Mouse (Mus musculus): ENCODE results near the gene Gm3512. TPM values are rescaled to one million over a fixed set of nuclear protein-coding genes. Genes with fewer than 3 reads are reported as not detected.

Gene Gm3512
- polyA plus RNA-seq (2012; rRNA removed; ENCODE audit: low replicate concordance): 0.09 and 0.64 TPM in 2 replicates

DNA sequence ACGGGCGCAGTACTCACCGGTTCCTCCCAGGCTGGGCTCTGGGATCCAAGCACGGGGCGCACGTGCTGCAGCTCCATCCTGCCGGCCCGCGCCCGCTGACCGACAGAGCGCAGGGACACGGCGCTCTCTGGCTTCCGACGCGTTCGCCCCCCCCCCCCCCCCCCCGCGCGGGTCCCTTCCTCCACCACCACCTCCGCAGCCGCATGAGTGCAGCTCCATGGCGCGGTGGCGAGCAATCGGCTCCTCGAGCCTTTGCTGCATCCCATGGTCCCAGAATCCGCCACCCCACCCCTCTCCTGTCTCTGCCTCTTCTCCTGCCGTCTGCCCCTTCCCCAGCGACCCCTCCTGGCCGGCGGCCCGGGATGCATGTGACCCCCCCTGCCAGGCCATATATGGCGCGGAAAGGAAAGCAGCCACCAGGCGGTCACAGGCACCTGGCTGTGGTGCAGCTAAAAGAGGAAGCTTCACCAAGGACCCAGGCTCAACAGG, at the start of gene Gm3512:
Gene Gm3512 (minus strand): TSS at position 51 of the 489 bp plus-strand sequence.

DNA sequence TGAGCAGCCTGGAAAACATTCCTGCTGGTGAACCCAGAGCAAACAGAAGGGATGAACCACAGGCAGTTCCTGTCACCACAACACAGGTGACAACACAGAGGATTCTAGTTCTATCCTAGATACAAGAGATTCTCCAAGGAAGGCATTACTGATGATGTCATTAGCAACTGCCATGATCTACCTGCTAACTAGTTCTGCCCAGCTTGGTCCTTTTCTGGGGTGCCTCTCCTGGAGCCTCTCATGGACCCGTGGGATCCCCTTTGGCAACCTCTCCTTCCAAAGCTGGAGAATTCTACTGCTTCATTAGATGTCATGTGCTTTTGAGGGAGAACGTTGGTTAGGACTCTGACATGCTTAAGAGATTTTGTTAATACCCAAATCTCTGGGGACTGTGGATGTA, 20.1 kb upstream of the Gm3512 start, which contains the start of gene Gm16434:
Gene Gm16434 (minus strand): TSS at position 101 of the 400 bp plus-strand sequence.

DNA sequence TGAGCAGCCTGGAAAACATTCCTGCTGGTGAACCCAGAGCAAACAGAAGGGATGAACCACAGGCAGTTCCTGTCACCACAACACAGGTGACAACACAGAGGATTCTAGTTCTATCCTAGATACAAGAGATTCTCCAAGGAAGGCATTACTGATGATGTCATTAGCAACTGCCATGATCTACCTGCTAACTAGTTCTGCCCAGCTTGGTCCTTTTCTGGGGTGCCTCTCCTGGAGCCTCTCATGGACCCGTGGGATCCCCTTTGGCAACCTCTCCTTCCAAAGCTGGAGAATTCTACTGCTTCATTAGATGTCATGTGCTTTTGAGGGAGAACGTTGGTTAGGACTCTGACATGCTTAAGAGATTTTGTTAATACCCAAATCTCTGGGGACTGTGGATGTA, 49.0 kb downstream of the Gm3512 start, which contains the start of gene Gm6676:
Gene Gm6676 (minus strand): TSS at position 101 of the 400 bp plus-strand sequence.

Other genes starting within 250 kb of the Gm3512 start
- not detected in 2 replicates for gene Gm6356, start 200.7 kb downstream of the Gm3512 start, polyA plus RNA-seq (2012; rRNA removed; ENCODE audit: low replicate concordance)
- 1.0 TPM in 1 of 2 replicates, not detected in the other for gene Gm10406, start 147.1 kb downstream of the Gm3512 start, polyA plus RNA-seq (2012; rRNA removed; ENCODE audit: low replicate concordance)
- not detected in 2 replicates for gene Gm3685, start 129.6 kb downstream of the Gm3512 start, polyA plus RNA-seq (2012; rRNA removed; ENCODE audit: low replicate concordance)
- 0.12 and 0.23 TPM in 2 replicates for gene Gm3696, start 73.9 kb downstream of the Gm3512 start, polyA plus RNA-seq (2012; rRNA removed; ENCODE audit: low replicate concordance)
- not detected in 2 replicates for gene Gm6676, start 49.1 kb downstream of the Gm3512 start, polyA plus RNA-seq (2012; rRNA removed; ENCODE audit: low replicate concordance)
- gene Gm16434, start 20.0 kb upstream of the Gm3512 start, polyA plus RNA-seq (2012; rRNA removed; ENCODE audit: low replicate concordance): not detected in 2 replicates
- not detected in 2 replicates for gene Gm3727, start 90.2 kb upstream of the Gm3512 start, polyA plus RNA-seq (2012; rRNA removed; ENCODE audit: low replicate concordance)
- gene Gm3739, start 140.5 kb upstream of the Gm3512 start, polyA plus RNA-seq (2012; rRNA removed; ENCODE audit: low replicate concordance): 0.21 and 0.23 TPM in 2 replicates
- not detected in 2 replicates for gene Gm5797, start 157.9 kb upstream of the Gm3512 start, polyA plus RNA-seq (2012; rRNA removed; ENCODE audit: low replicate concordance)
- not detected in 2 replicates for gene Gm8374, start 190.6 kb upstream of the Gm3512 start, polyA plus RNA-seq (2012; rRNA removed; ENCODE audit: low replicate concordance)

Measured in subcutaneous adipose tissue, adult 2 months (tissue).